Mouse (Mus musculus): ENCODE results near the gene Cmklr1. TPM values are rescaled to one million over a fixed set of nuclear protein-coding genes. Genes with fewer than 3 reads are reported as not detected.
A peak's percentile ranks its signal among the peaks of the same experiment; 100 is the strongest.

Gene Cmklr1
- total and polyA plus RNA-seq, 2 experiments from 2014 or later = 1.1 to 2.7 TPM

- Histone ChIP-seq H3K4me3 (ENCODE audit: low read depth, low read length) (no peak overlapping the region), H3K36me3 (ENCODE audit: insufficient read depth, low read length) (peaks cover 7% of the 10 kb centered on the region; the same call in 1 of the 2 replicates), H3K9ac (replicated peaks; ENCODE audit: low read length, poor library complexity, severe bottlenecking) (no peak overlapping the region), H3K9me3 (ENCODE audit: low read length) (no peaks in the 10 kb centered on the region), H3K27ac (ENCODE audit: low read depth, low read length) (no peak overlapping the region), H3K4me1 (ENCODE audit: insufficient read depth, low read length) (no peaks in the 10 kb centered on the region; the same call in 1 of the 2 replicates), H3K27me3 (ENCODE audit: insufficient read depth, low read length) (no peaks in the 10 kb centered on the region), H3K4me2 (ENCODE audit: low read depth, low read length, poor library complexity, severe bottlenecking) (no peak overlapping the region)
- DNase-seq (ENCODE audit: low spot score) = no peak
- TF ChIP-seq CTCF (IDR thresholded peaks at IDR 0.05) = no peak
- ATAC-seq (ENCODE audit: low FRiP score) = no peak
- 81% methylated on average over 4 of the region's 4 CpGs for WGBS
Measured at GRCm38 (mm10) chr5:113579128-113579527, 71.1 kb downstream of the Cmklr1 start.

- ATAC-seq (ENCODE audit: low FRiP score) (no peak), DNase-seq (ENCODE audit: low spot score) (no peak)
- Histone ChIP-seq H3K36me3 (ENCODE audit: insufficient read depth, low read length) (peaks cover 10% of the 10 kb centered on the region; the same call in 1 of the 2 replicates), H3K27me3 (ENCODE audit: insufficient read depth, low read length) (no peaks in the 10 kb centered on the region), H3K4me3 (ENCODE audit: low read depth, low read length) (no peak overlapping the region), H3K27ac (ENCODE audit: low read depth, low read length) (no peak overlapping the region), H3K4me1 (ENCODE audit: insufficient read depth, low read length) (no peaks in the 10 kb centered on the region; the same call in 1 of the 2 replicates), H3K9ac (replicated peaks; ENCODE audit: low read length, poor library complexity, severe bottlenecking) (no peak overlapping the region), H3K4me2 (ENCODE audit: low read depth, low read length, poor library complexity, severe bottlenecking) (no peak overlapping the region), H3K9me3 (ENCODE audit: low read length) (no peaks in the 10 kb centered on the region)
- no peak for TF ChIP-seq CTCF (IDR thresholded peaks at IDR 0.05)
- WGBS = 73% methylated on average over 6 of the region's 6 CpGs
Measured at GRCm38 (mm10) chr5:113578428-113578827, 71.8 kb downstream of the Cmklr1 start.

- Histone ChIP-seq H3K9me3 (ENCODE audit: low read length) (no peaks in the 10 kb centered on the region), H3K4me2 (ENCODE audit: low read depth, low read length, poor library complexity, severe bottlenecking) (no peak overlapping the region), H3K27me3 (ENCODE audit: insufficient read depth, low read length) (no peaks in the 10 kb centered on the region), H3K27ac (ENCODE audit: low read depth, low read length) (no peak overlapping the region), H3K9ac (replicated peaks; ENCODE audit: low read length, poor library complexity, severe bottlenecking) (0 out of 2 replicates have a peak overlapping the region, but pooled peaks have one; percentile 24), H3K4me1 (ENCODE audit: insufficient read depth, low read length) (no peaks in the 10 kb centered on the region; the same call in 1 of the 2 replicates), H3K4me3 (ENCODE audit: low read depth, low read length) (no peak overlapping the region), H3K36me3 (ENCODE audit: insufficient read depth, low read length) (peaks cover 10% of the 10 kb centered on the region; the same call in 1 of the 2 replicates)
- no peak for TF ChIP-seq CTCF (IDR thresholded peaks at IDR 0.05)
- 69% methylated on average over 7 of the region's 7 CpGs for WGBS
- ATAC-seq (ENCODE audit: low FRiP score) (no peak), DNase-seq (ENCODE audit: low spot score) (peak; percentile 64)
Measured at GRCm38 (mm10) chr5:113577555-113577954, 72.7 kb downstream of the Cmklr1 start.

DNA sequence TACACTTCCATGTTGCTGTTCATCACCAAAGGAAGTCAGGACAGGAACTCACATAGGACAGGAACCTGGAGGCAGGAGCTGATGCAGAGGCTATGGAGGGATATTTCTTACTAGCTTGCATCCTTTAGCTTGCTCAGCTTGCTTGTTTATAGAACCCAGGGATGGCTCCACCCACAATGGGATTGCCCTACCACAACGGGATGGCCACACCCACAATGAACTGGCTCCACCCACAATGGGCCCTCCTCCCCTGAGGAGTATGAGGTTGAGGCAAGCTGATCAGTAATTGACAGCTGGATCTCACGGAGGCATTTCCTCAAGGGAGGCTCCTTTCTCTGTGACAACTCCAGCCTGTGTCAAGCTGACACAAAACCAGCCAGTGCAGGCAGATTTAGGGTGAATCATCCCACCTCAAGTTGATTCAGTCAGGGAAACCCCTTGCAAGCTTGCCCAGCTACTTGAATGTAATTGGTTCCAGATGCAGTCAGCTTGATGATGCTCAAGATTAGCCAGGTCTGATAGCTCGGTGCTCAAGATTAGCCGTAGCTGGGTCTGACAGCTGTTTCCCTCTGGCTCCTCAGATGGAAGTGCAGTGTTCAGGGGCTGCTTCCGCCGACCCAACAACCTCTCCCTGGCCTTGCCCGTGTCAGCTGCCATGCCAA, 80.0 kb downstream of the Cmklr1 start:
- Histone ChIP-seq H3K9me3 (ENCODE audit: low read length) (no peaks in the 10 kb centered on the region), H3K27me3 (ENCODE audit: insufficient read depth, low read length) (no peaks in the 10 kb centered on the region), H3K4me2 (ENCODE audit: low read depth, low read length, poor library complexity, severe bottlenecking) (no peak overlapping the region), H3K4me3 (ENCODE audit: low read depth, low read length) (no peak overlapping the region), H3K36me3 (ENCODE audit: insufficient read depth, low read length) (peaks cover 15% of the 10 kb centered on the region; the same call in 1 of the 2 replicates), H3K4me1 (ENCODE audit: insufficient read depth, low read length) (no peaks in the 10 kb centered on the region), H3K9ac (replicated peaks; ENCODE audit: low read length, poor library complexity, severe bottlenecking) (no peak overlapping the region), H3K27ac (ENCODE audit: low read depth, low read length) (no peak overlapping the region)
- DNase-seq (ENCODE audit: low spot score) (no peak), ATAC-seq (ENCODE audit: low FRiP score) (no peak)
- TF ChIP-seq CTCF (IDR thresholded peaks at IDR 0.05) = no peak
- WGBS = 53% methylated on average over 7 of the region's 7 CpGs

DNA sequence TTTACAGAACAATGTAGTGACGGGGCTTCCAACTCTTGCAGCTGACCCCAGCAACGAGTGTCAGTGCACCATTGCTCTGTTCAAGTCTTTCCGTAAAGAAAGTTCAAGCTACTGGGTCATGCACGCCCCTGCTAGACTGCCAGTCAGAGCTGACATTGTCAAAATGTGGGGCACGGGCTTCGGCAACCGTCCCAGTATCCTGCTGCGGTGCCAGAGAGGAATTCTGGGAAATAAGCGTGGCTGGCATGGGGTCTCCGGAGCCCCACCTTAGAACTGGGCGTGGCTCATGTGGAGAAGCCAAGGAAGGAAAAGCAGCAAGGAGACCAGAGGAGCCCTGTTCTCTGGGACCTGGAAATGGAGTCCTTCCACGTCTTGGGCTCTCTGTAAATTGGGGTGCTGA, 84.4 kb downstream of the Cmklr1 start:
- H3K4me2 ChIP-seq (ENCODE audit: low read depth, low read length, poor library complexity, severe bottlenecking) = no peak overlapping the region
- H3K4me3 ChIP-seq (ENCODE audit: low read depth, low read length) = no peak overlapping the region
- ATAC-seq (ENCODE audit: low FRiP score) (no peak), DNase-seq (ENCODE audit: low spot score) (no peak)
- 69% methylated on average over 12 of the region's 12 CpGs for WGBS
- H3K27me3 ChIP-seq (ENCODE audit: insufficient read depth, low read length) = no peaks in the 10 kb centered on the region
- no peak for TF ChIP-seq CTCF (IDR thresholded peaks at IDR 0.05)
- H3K27ac ChIP-seq (ENCODE audit: low read depth, low read length) = no peak overlapping the region
- no peak overlapping the region for H3K9ac ChIP-seq (replicated peaks; ENCODE audit: low read length, poor library complexity, severe bottlenecking)
- H3K36me3 ChIP-seq (ENCODE audit: insufficient read depth, low read length) = peaks cover 4% of the 10 kb centered on the region
- no peaks in the 10 kb centered on the region for H3K4me1 ChIP-seq (ENCODE audit: insufficient read depth, low read length)
- H3K9me3 ChIP-seq (ENCODE audit: low read length) = no peaks in the 10 kb centered on the region

GRCm38 (mm10) chr5:113565101-113565854, 84.9 kb downstream of the Cmklr1 start:
- Histone ChIP-seq H3K4me2 (ENCODE audit: low read depth, low read length, poor library complexity, severe bottlenecking) (no peak overlapping the region), H3K9ac (replicated peaks; ENCODE audit: low read length, poor library complexity, severe bottlenecking) (no peak overlapping the region), H3K36me3 (ENCODE audit: insufficient read depth, low read length) (peaks cover 6% of the 10 kb centered on the region), H3K4me3 (ENCODE audit: low read depth, low read length) (no peak overlapping the region), H3K27me3 (ENCODE audit: insufficient read depth, low read length) (no peaks in the 10 kb centered on the region), H3K9me3 (ENCODE audit: low read length) (no peaks in the 10 kb centered on the region), H3K27ac (ENCODE audit: low read depth, low read length) (no peak overlapping the region), H3K4me1 (ENCODE audit: insufficient read depth, low read length) (no peaks in the 10 kb centered on the region)
- TF ChIP-seq CTCF (IDR thresholded peaks at IDR 0.05) = no peak
- ATAC-seq (ENCODE audit: low FRiP score) = no peak
- 76% methylated on average over 10 of the region's 10 CpGs for WGBS
- DNase-seq (ENCODE audit: low spot score) = no peak
